9 mouse cellular contexts compared by ENCODE assay signal in the genomic region with DNA sequence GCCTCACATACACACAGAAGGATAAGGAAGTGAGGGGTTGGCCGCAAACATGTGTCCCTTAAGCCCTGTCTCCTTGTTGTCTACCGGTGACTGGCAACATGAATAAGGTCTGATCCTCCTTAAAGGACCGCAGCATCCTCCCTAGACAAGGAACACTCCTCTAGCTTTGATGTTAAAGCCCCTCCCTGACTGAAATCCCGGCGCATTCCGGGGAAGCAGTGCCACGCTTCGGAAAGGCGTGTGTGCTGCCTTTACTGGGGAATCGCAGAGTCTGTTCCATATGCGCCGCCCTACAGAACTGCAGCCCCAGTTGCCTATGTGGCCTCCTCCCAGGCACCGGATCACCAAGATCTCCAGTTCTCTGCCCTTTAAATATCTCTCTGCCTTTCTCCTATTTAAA. TPM values are rescaled to one million over a fixed set of nuclear protein-coding genes. Genes with fewer than 3 reads are reported as not detected.
DNase-seq lines count a peak whose midpoint lies in the region; ATAC-seq and TF ChIP-seq lines count a peak whose summit lies in the region.
"Had no signal": no experiment of that assay in that cellular context is flagged by ENCODE, and none has a peak within 500 bp of the region (broad histone marks: within the 10 kb centered on the region; RNA-seq: fewer than 3 reads in every experiment).

No protein-coding gene starts in this region.

- ATAC-seq in frontal cortex, adult (ENCODE audit: low TSS enrichment): peak; percentile 55
- ATAC-seq in intestine, embryonic 14.5 days (replicated peaks; ENCODE audit: low FRiP score, low TSS enrichment, low read depth): no peak
- no peak for ATAC-seq in midbrain, postnatal 0 days (ENCODE audit: low FRiP score)
- ATAC-seq in erythroid progenitor cell, adult 5-6 weeks (replicated peaks; ENCODE audit: low FRiP score, poor library complexity, severe bottlenecking): no peak

- H3K4me3 ChIP-seq in intestine, embryonic 14.5 days (ENCODE audit: low read depth, low read length): peak overlapping the region; percentile 61
- peak overlapping the region; percentile 85 for H3K4me3 ChIP-seq in limb, embryonic 10.5 days
- H3K4me3 ChIP-seq in midbrain, postnatal 0 days (ENCODE audit: low read depth, low read length): peak overlapping the region; percentile 85

- 0 out of 2 replicates have a peak, but pooled peaks cover 6% of the 10 kb centered on the region for H3K4me1 ChIP-seq in intestine, embryonic 14.5 days (replicated peaks; ENCODE audit: control insufficient read depth, insufficient read depth, low read length)
- H3K4me1 ChIP-seq in limb, embryonic 10.5 days: peaks cover 55% of the 10 kb centered on the region
- peaks cover 3% of the 10 kb centered on the region; the same call in 1 of the 2 replicates for H3K4me1 ChIP-seq in midbrain, postnatal 0 days (ENCODE audit: insufficient read depth, low read length)

- peak; percentile 7 for DNase-seq in urinary bladder, postnatal 14 days (ENCODE audit: low spot score)
- DNase-seq in urinary bladder, adult 18-20 months (ENCODE audit: low spot score in 2 of 2): no peak
- no peak for DNase-seq in intestine, embryonic 14.5 days (ENCODE audit: low spot score)
- DNase-seq in limb, embryonic 10.5 days (ENCODE audit: low spot score): peak; percentile 53
- DNase-seq in midbrain, postnatal 0 days (ENCODE audit: low spot score): peak; percentile 70
- no peak for DNase-seq in adipocyte (ENCODE audit: low spot score)

- peaks cover 83% of the 10 kb centered on the region for H3K27me3 ChIP-seq in intestine, embryonic 14.5 days (replicated peaks; ENCODE audit: control insufficient read depth, insufficient read depth, low read length)
- peaks cover 87% of the 10 kb centered on the region for H3K27me3 ChIP-seq in limb, embryonic 10.5 days (ENCODE audit: low read depth, poor library complexity, severe bottlenecking)
- no peaks in the 10 kb centered on the region for H3K27me3 ChIP-seq in midbrain, postnatal 0 days (ENCODE audit: insufficient read depth, low read length)

- H3K27ac ChIP-seq in intestine, embryonic 14.5 days (ENCODE audit: low read depth): no peak overlapping the region
- H3K27ac ChIP-seq in limb, embryonic 10.5 days: no peak overlapping the region
- H3K27ac ChIP-seq in midbrain, postnatal 0 days (ENCODE audit: low read depth, low read length): 0 out of 2 replicates have a peak overlapping the region, but pooled peaks have one; percentile 86

- peak overlapping the region; percentile 100 for H3K4me2 ChIP-seq in intestine, embryonic 14.5 days (ENCODE audit: low read length)
- peak overlapping the region; percentile 83 for H3K4me2 ChIP-seq in midbrain, postnatal 0 days (ENCODE audit: low read depth, low read length, poor library complexity, severe bottlenecking)

- no peaks in the 10 kb centered on the region for H3K36me3 ChIP-seq in intestine, embryonic 14.5 days (ENCODE audit: control insufficient read depth, insufficient read depth, low read length)
- H3K36me3 ChIP-seq in limb, embryonic 10.5 days: no peaks in the 10 kb centered on the region
- H3K36me3 ChIP-seq in midbrain, postnatal 0 days (ENCODE audit: insufficient read depth, low read length): no peaks in the 10 kb centered on the region

- 1% methylated on average over 13 of the region's 13 CpGs for WGBS in intestine, embryonic 14.5 days
- under 1% methylated on average over 13 of the region's 13 CpGs for WGBS in limb, embryonic 10.5 days
- under 1% methylated on average over 13 of the region's 13 CpGs for WGBS in midbrain, postnatal 0 days

- TF ChIP-seq CTCF in midbrain, postnatal 0 days (IDR thresholded peaks at IDR 0.05): peak; percentile 55

- H3K9me3 ChIP-seq in intestine, embryonic 14.5 days (ENCODE audit: control insufficient read depth, low read length): no peaks in the 10 kb centered on the region
- no peaks in the 10 kb centered on the region for H3K9me3 ChIP-seq in limb, embryonic 10.5 days (replicated peaks)
- H3K9me3 ChIP-seq in midbrain, postnatal 0 days (ENCODE audit: low read length): no peaks in the 10 kb centered on the region

- no peak overlapping the region for H3K9ac ChIP-seq in intestine, embryonic 14.5 days (ENCODE audit: low read length)
- H3K9ac ChIP-seq in midbrain, postnatal 0 days (replicated peaks; ENCODE audit: low read length, poor library complexity, severe bottlenecking): peak overlapping the region; percentile 84

RNA-seq across cellular contexts. Expression of gene Plxna4, which starts 1.6 kb away (rescaled TPM):
- 3.9 and 4.7 TPM in 2 replicates for polyA plus RNA-seq in intestine, embryonic 14.5 days (2014; fragmentation: Nextera tagmentation; extraction: Ambion mirVana)
- polyA plus RNA-seq in limb, embryonic 10.5 days (2016; fragmentation: Nextera tagmentation; extraction: Ambion mirVana): 1.1 and 1.9 TPM in 2 replicates
- 39.7 and 40.0 TPM in 2 replicates for total RNA-seq in midbrain, postnatal 0 days (2014; rRNA removed)
- 7.7 and 9.6 TPM in 2 replicates for polyA plus RNA-seq in midbrain, postnatal 0 days (2015; fragmentation: Nextera tagmentation; extraction: Ambion mirVana)
- not detected in 2 replicates for total RNA-seq in erythroid progenitor cell, adult 5-6 weeks (2015; ENCODE audit: low replicate concordance)
- 0.13 TPM in 1 of 2 replicates, not detected in the other for total RNA-seq in erythroid progenitor cell, adult 5-6 weeks (2017; ENCODE audit: low replicate concordance)
- total RNA-seq: MEL had no signal

Comparison
In these comparisons a context has a peak if more than half of its experiments do, and no peak if none do; other contexts are left out.
1. DNase-seq: peak in urinary bladder, postnatal 14 days (single experiment), limb, embryonic 10.5 days (single experiment) and midbrain, postnatal 0 days (single experiment); none in urinary bladder, adult 18-20 months (0 of 2), intestine, embryonic 14.5 days (single experiment) and adipocyte (single experiment).
2. Peak in every context shown above with its lines, with median percentiles within 50 percentile points of each other: H3K4me3 ChIP-seq.